Comparison of ENCODE assay signal across 8 mouse cellular contexts in the genomic region with DNA sequence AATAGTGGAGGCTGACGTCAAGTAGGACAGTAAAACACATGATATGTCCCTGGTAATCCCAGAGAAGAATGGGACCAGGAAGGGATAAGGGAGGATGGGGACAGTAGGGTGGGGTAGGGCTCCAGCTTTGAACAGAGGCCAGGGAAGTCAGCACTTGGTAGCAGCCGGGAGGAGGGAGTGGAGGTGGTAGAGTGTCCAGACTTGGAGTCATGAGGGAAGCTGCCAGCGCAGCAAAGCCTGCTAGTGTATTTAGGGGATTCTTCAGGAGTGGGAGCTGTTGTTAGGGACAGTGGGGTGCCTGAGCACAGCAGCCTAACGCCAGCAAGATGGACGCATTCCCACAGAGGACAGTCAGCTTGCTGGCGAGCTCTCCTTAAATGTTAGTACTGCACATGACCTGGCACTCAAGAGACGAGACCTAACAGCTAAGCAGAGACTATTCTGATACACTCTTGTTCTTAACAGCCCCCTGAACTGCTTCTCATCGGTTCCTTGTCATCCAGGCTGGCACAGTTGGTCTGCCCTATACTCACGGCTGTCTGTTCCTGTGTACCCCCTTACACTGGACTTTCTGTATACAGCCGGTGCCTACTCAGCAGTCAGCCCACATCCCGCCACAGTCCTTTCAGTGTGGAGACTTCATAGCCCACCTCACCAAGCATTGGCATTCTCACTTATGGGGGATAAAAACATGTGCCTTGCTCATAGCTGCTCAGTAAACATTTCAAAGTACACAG. TPM values are rescaled to one million over a fixed set of nuclear protein-coding genes. Genes with fewer than 3 reads are reported as not detected.
A peak's percentile ranks its signal among the peaks of the same experiment; 100 is the strongest.
DNase-seq lines count a peak whose midpoint lies in the region; ATAC-seq and TF ChIP-seq lines count a peak whose summit lies in the region.

No protein-coding gene starts in this region.

- no peak overlapping the region for H3K4me2 ChIP-seq in forebrain, postnatal 0 days (ENCODE audit: low read depth)
- 0 out of 2 replicates have a peak overlapping the region, but pooled peaks have one; percentile 11 for H3K4me2 ChIP-seq in hindbrain, embryonic 14.5 days (replicated peaks)

- no peaks in the 10 kb centered on the region for H3K9me3 ChIP-seq in forebrain, postnatal 0 days (ENCODE audit: low read length)
- H3K9me3 ChIP-seq in hindbrain, embryonic 14.5 days (ENCODE audit: control insufficient read depth, low read length), result no peaks in the 10 kb centered on the region

- no peaks in the 10 kb centered on the region for H3K4me1 ChIP-seq in forebrain, postnatal 0 days (ENCODE audit: insufficient read depth)
- peaks cover 16% of the 10 kb centered on the region for H3K4me1 ChIP-seq in hindbrain, embryonic 14.5 days (replicated peaks; ENCODE audit: control insufficient read depth, insufficient read depth, low read length)
- peaks cover 18% of the 10 kb centered on the region for H3K4me1 ChIP-seq in olfactory bulb, adult 2 months (ENCODE audit: control insufficient read depth, insufficient read depth, low read length)

- TF ChIP-seq POLR2A in olfactory bulb, adult 2 months (IDR thresholded peaks at IDR 0.05; ENCODE audit: insufficient read depth, low read depth, low read length), result no peak

- H3K36me3 ChIP-seq in forebrain, postnatal 0 days (ENCODE audit: insufficient read depth), result peaks cover 24% of the 10 kb centered on the region
- peaks cover 47% of the 10 kb centered on the region for H3K36me3 ChIP-seq in hindbrain, embryonic 14.5 days (replicated peaks; ENCODE audit: control insufficient read depth, insufficient read depth)

- peak overlapping the region; percentile 77 for H3K27ac ChIP-seq in forebrain, postnatal 0 days (ENCODE audit: low read depth, low read length)
- H3K27ac ChIP-seq in hindbrain, embryonic 14.5 days, result peak overlapping the region; percentile 85
- peak overlapping the region; percentile 63 for H3K27ac ChIP-seq in olfactory bulb, adult 2 months (ENCODE audit: insufficient read depth, low read depth, low read length)

- peak; percentile 53 for ATAC-seq in forebrain, postnatal 0 days
- peak; percentile 72 for ATAC-seq in hindbrain, embryonic 14.5 days (ENCODE audit: low FRiP score)
- ATAC-seq in monocyte, adult 5-6 weeks (replicated peaks; ENCODE audit: insufficient number of reproducible peaks, low FRiP score, low TSS enrichment, poor library complexity, severe bottlenecking), result no peak

- no peaks in the 10 kb centered on the region for H3K27me3 ChIP-seq in forebrain, postnatal 0 days (ENCODE audit: insufficient read depth, low read length)
- H3K27me3 ChIP-seq in hindbrain, embryonic 14.5 days (ENCODE audit: control insufficient read depth, insufficient read depth, low read length), result no peaks in the 10 kb centered on the region

- TF ChIP-seq CTCF in forebrain, postnatal 0 days (IDR thresholded peaks at IDR 0.05; ENCODE audit: low read depth), result no peak
- TF ChIP-seq CTCF in olfactory bulb, adult 2 months (IDR thresholded peaks at IDR 0.05; ENCODE audit: insufficient read depth, low read depth, low read length), result no peak

- no peak overlapping the region for H3K4me3 ChIP-seq in forebrain, postnatal 0 days (ENCODE audit: low read depth, low read length)
- H3K4me3 ChIP-seq in hindbrain, embryonic 14.5 days (replicated peaks; ENCODE audit: low read length), result no peak overlapping the region
- no peak overlapping the region for H3K4me3 ChIP-seq in olfactory bulb, adult 2 months (ENCODE audit: insufficient read depth, low read depth, low read length)

- H3K9ac ChIP-seq in forebrain, postnatal 0 days, result no peak overlapping the region
- H3K9ac ChIP-seq in hindbrain, embryonic 14.5 days, result no peak overlapping the region

- 55% methylated on average over 11 of the region's 11 CpGs for WGBS in forebrain, postnatal 0 days
- WGBS in hindbrain, embryonic 14.5 days, result 66% methylated on average over 11 of the region's 11 CpGs
- WGBS in olfactory bulb, adult 2 months, result 32% methylated on average over 11 of the region's 11 CpGs

- peak; percentile 36 for DNase-seq in right cerebral cortex, adult 18-20 months
- DNase-seq in right cerebral cortex, postnatal 14 days, result no peak
- peak; percentile 50 for DNase-seq in forebrain, postnatal 0 days
- DNase-seq in hindbrain, embryonic 14.5 days (ENCODE audit: low spot score), result peak; percentile 35
- no peak for DNase-seq in urinary bladder, adult 18-20 months (ENCODE audit: low spot score in 2 of 2)
- no peak for DNase-seq in ovary, postnatal 14 days (ENCODE audit: low spot score)

RNA-seq across cellular contexts. Expression of a gene that starts 53.4 kb away (rescaled TPM):
- total RNA-seq in forebrain, postnatal 0 days (2014; rRNA removed), result 72.2 and 82.0 TPM in 2 replicates
- polyA plus RNA-seq in forebrain, postnatal 0 days (2015; fragmentation: Nextera tagmentation; extraction: Ambion mirVana), result 48.2 and 55.0 TPM in 2 replicates
- 85.4 and 89.2 TPM in 2 replicates for polyA plus RNA-seq in hindbrain, embryonic 14.5 days (2014; fragmentation: Nextera tagmentation; extraction: Ambion mirVana)
- polyA plus RNA-seq in olfactory bulb, adult 2 months (2012; ENCODE audit: insufficient read depth, insufficient read length, low replicate concordance, missing spikeins), result not detected in 2 replicates
- total RNA-seq in monocyte, adult 5-6 weeks (2017), result 27.9 to 44.3 TPM (median 39.2 TPM) in 3 replicates

Comparison
In these comparisons a context has a peak if more than half of its experiments do, and no peak if none do; other contexts are left out.
1. DNase-seq: peak in right cerebral cortex, adult 18-20 months (single experiment), forebrain, postnatal 0 days (single experiment) and hindbrain, embryonic 14.5 days (single experiment); none in right cerebral cortex, postnatal 14 days (single experiment), urinary bladder, adult 18-20 months (0 of 2) and ovary, postnatal 14 days (single experiment).
2. RNA of a gene that starts 53.4 kb away (polyA plus RNA-seq): 85.4 to 89.2 TPM in hindbrain, embryonic 14.5 days and 48.2 to 55.0 TPM in forebrain, postnatal 0 days; not detected in olfactory bulb, adult 2 months; every median in the first group is over 10 times any median in the second.
3. Peak in every context shown above with its lines, with median percentiles within 50 percentile points of each other: H3K27ac ChIP-seq.